In the genomic region with DNA sequence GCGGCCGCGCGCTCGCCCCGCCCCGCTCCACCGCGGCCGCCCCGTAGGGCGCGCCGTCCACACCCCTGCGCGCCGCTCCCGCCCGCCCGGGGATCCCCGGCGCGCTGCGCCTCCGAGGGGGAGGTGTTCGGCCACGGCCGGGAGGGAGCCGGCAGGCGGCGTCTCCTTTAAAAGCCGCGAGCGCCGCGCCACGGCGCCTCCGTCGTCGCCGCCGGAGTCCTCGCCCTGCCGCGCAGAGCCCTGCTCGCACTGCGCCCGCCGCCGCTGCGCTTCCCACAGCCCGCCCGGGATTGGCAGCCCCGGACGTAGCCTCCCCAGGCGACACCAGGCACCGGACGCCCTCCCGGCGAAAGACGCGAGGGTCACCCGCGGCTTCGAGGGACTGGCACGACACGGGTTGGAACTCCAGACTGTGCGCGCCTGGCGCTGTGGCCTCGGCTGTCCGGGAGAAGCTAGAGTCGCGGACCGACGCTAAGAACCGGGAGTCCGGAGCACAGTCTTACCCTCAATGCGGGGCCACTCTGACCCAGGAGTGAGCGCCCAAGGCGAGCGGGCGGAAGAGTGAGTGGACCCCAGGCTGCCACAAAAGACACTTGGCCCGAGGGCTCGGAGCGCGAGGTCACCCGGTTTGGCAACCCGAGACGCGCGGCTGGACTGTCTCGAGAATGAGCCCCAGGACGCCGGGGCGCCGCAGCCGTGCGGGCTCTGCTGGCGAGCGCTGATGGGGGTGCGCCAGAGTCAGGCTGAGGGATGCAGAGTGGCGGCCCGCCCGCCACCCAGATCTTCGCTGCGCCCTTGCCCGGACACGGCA, we compare ENCODE assay signal across 8 mouse cellular contexts. TPM values are rescaled to one million over a fixed set of nuclear protein-coding genes. Genes with fewer than 3 reads are reported as not detected.
DNase-seq lines count a peak whose midpoint lies in the region; ATAC-seq and TF ChIP-seq lines count a peak whose summit lies in the region.

A gene (plus strand): TSS at position 129 of the 811 bp plus-strand sequence.

- peaks cover 25% of the 10 kb centered on the region for H3K27me3 ChIP-seq in forebrain, postnatal 0 days (ENCODE audit: insufficient read depth, low read length)

- intact Hi-C loops in heart, postnatal 25 days (cut with DNase I): loop anchor here (5.0 to 10.0 kb wide), 3 partner anchors 243 to 930 kb away; no protein-coding TSS in a partner anchor

- peak; percentile 28; the same call in 1 of the 2 replicates for TF ChIP-seq POLR2A in lung, adult 2 months (IDR thresholded peaks at IDR 0.05; ENCODE audit: borderline replicate concordance, extremely low read depth, low read depth, low read length)
- TF ChIP-seq POLR2A in olfactory bulb, adult 2 months (IDR thresholded peaks at IDR 0.05; ENCODE audit: insufficient read depth, low read depth, low read length): no peak

- H3K9me3 ChIP-seq in forebrain, postnatal 0 days (ENCODE audit: low read length): no peaks in the 10 kb centered on the region

- H3K27ac ChIP-seq in forebrain, postnatal 0 days (ENCODE audit: low read depth, low read length): no peak within 1 kb of the TSS
- peak within 1 kb of the TSS; percentile 7; the same call in 1 of the 2 replicates for H3K27ac ChIP-seq in layer of hippocampus, adult 2 months
- H3K27ac ChIP-seq in olfactory bulb, adult 2 months (ENCODE audit: insufficient read depth, low read depth, low read length): no peak within 1 kb of the TSS

- DNase-seq in urinary bladder, adult 18-20 months (ENCODE audit: low spot score in 2 of 2): peak; percentile 75 to 80
- DNase-seq in urinary bladder, postnatal 10 days (ENCODE audit: low spot score): no peak
- peak; percentile 72 for DNase-seq in forebrain, postnatal 0 days
- DNase-seq in heart, postnatal 25 days (ENCODE audit: low spot score): peak; percentile 48
- peak; percentile 22 to 25 for DNase-seq in layer of hippocampus, adult 2 months (ENCODE audit: low spot score in 2 of 2)
- DNase-seq in lung, adult 2 months: peak; percentile 57
- DNase-seq in yolk sac, embryonic 10.5 days (ENCODE audit: low spot score): peak; percentile 62

- no peak; the same call in 1 of the 2 replicates for TF ChIP-seq CTCF in forebrain, postnatal 0 days (IDR thresholded peaks at IDR 0.05; ENCODE audit: low read depth)
- peak; percentile 40; the same call in 1 of the 2 replicates for TF ChIP-seq CTCF in layer of hippocampus, adult 2 months (conservative IDR thresholded peaks at IDR 0.05)
- TF ChIP-seq CTCF in lung, adult 2 months (IDR thresholded peaks at IDR 0.05; ENCODE audit: insufficient read depth, low read length): no peak
- no peak for TF ChIP-seq CTCF in olfactory bulb, adult 2 months (IDR thresholded peaks at IDR 0.05; ENCODE audit: insufficient read depth, low read depth, low read length)

- peak within 1 kb of the TSS; percentile 59 for H3K4me3 ChIP-seq in forebrain, postnatal 0 days (ENCODE audit: low read depth, low read length)
- peak within 1 kb of the TSS; percentile 53 for H3K4me3 ChIP-seq in layer of hippocampus, adult 2 months
- H3K4me3 ChIP-seq in lung, adult 2 months (replicated peaks; ENCODE audit: extremely low read depth, low read depth, low read length): peak within 1 kb of the TSS; percentile 51
- peak within 1 kb of the TSS; percentile 59 for H3K4me3 ChIP-seq in olfactory bulb, adult 2 months (ENCODE audit: insufficient read depth, low read depth, low read length)

- under 1% methylated on average over 101 of the region's 110 CpGs for WGBS in forebrain, postnatal 0 days
- under 1% methylated on average over 106 of the region's 110 CpGs for WGBS in lung, adult 2 months
- under 1% methylated on average over 110 of the region's 110 CpGs for WGBS in olfactory bulb, adult 2 months

- ATAC-seq in forebrain, postnatal 0 days: peak; percentile 79

- H3K4me2 ChIP-seq in forebrain, postnatal 0 days (ENCODE audit: low read depth): peak within 1 kb of the TSS; percentile 97

- H3K36me3 ChIP-seq in forebrain, postnatal 0 days (ENCODE audit: insufficient read depth): no peaks in the 10 kb centered on the region

- no peaks in the 10 kb centered on the region for H3K4me1 ChIP-seq in forebrain, postnatal 0 days (ENCODE audit: insufficient read depth)
- H3K4me1 ChIP-seq in lung, adult 2 months (ENCODE audit: control insufficient read depth, insufficient read depth, low read length): peaks cover 2% of the 10 kb centered on the region; the same call in 1 of the 2 replicates
- peaks cover 18% of the 10 kb centered on the region for H3K4me1 ChIP-seq in olfactory bulb, adult 2 months (ENCODE audit: control insufficient read depth, insufficient read depth, low read length)

- H3K9ac ChIP-seq in forebrain, postnatal 0 days: peak within 1 kb of the TSS; percentile 54

RNA-seq across cellular contexts. Expression of the gene that starts here (rescaled TPM):
- 2.1 and 2.9 TPM in 2 replicates for total RNA-seq in forebrain, postnatal 0 days (2014; rRNA removed)
- 2.0 and 2.9 TPM in 2 replicates for polyA plus RNA-seq in forebrain, postnatal 0 days (2015; fragmentation: Nextera tagmentation; extraction: Ambion mirVana)
- total RNA-seq in heart, postnatal 25 days (2021): 1 to 10 TPM; 2.1 to 2.5 TPM
- total RNA-seq in layer of hippocampus, adult 2 months (2021): 1 to 10 TPM; 1.7 to 2.0 TPM
- 4.0 and 5.9 TPM in 2 replicates for polyA plus RNA-seq in lung, adult 2 months (2012; rRNA removed)
- polyA plus RNA-seq in olfactory bulb, adult 2 months (2012; ENCODE audit: insufficient read depth, insufficient read length, low replicate concordance, missing spikeins): not detected in 2 replicates
